Mouse (Mus musculus): ENCODE data around the gene Lax1. TPM values are rescaled to one million over a fixed set of nuclear protein-coding genes. Genes with fewer than 3 reads are reported as not detected.
A peak's percentile ranks its signal among the peaks of the same experiment; 100 is the strongest.
"Not testable (repeated sequence)": the region's sequence is repeated elsewhere in the genome, so short reads cannot be mapped to it uniquely, and the experiment has no call there.

Lax1 gene
- polyA plus RNA-seq, 1 experiment, result 0.56 TPM

DNA sequence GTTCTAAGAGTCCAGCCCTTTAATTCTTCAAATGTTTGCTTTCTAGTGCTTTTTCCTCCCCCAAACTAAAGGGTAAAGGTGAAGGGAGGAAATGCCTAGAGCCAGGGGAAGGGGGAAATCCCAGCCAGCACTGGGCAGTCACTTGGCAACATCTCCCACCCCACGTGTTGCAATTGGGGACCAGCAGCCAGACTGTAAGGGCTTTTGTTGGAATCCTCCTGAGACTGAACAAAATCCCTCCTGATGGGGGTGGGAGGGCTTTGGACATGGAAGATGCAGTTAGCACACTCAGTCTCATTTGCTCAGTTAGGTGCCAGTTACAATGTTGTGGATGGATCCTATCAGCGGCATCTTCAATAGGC lies 23.1 kb upstream of the Lax1 start:
- H3K4me3 ChIP-seq (ENCODE audit: insufficient read depth, low read length), result no peak overlapping the region

DNA sequence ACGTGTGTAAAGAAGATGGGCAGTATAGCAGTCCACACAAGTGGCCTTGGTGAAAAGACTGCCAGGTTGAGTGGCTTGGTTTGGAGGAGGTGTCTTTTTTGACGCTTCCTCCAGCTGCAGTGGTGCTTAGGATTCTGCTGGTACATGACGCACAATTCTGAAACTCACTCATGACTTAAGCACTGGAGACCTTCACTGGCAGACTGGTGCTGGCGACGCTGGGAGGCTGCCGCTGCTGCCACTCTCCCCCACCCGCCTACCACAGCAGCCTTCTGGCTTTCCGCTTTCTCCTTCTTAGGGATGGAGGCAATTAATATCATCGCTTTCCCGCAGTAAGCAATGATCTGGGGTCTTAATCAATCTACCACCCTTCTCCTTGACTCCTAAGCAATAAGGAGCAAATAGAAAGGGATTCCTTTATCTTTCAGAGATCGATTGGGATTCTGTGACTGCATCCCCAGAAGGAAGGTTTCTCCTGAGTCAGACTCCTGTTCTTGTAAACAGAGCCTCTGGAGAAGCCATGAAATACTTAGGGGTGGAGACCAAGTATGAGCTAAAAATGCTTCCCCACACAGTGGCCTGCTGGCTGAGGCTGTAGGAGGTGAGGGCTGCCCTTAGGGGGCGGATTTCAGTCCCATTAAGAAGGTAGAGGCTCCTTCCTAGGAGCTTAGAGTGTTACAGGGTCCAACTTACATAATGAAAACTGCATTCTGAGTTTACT lies 22.5 kb upstream of the Lax1 start:
- Histone ChIP-seq H3K4me1 (ENCODE audit: control insufficient read depth, insufficient read depth, low read length) (no peaks in the 10 kb centered on the region), H3K4me3 (ENCODE audit: insufficient read depth, low read length) (no peak overlapping the region), H3K27ac (ENCODE audit: insufficient read depth, low read length) (no peak overlapping the region)
- TF ChIP-seq POLR2A (IDR thresholded peaks at IDR 0.05; ENCODE audit: extremely low read depth, insufficient read depth, low read length) (0 out of 2 replicates have a peak, but pooled peaks have one; percentile 19), CTCF (IDR thresholded peaks at IDR 0.05; ENCODE audit: extremely low read depth, insufficient read depth, low read length) (no peak)

More for the DNA sequence above, 23.1 kb upstream of the Lax1 start:
- H3K27ac ChIP-seq (ENCODE audit: insufficient read depth, low read length), result no peak overlapping the region
- TF ChIP-seq CTCF (IDR thresholded peaks at IDR 0.05; ENCODE audit: extremely low read depth, insufficient read depth, low read length), result no peak
- no peaks in the 10 kb centered on the region for H3K4me1 ChIP-seq (ENCODE audit: control insufficient read depth, insufficient read depth, low read length)

DNA sequence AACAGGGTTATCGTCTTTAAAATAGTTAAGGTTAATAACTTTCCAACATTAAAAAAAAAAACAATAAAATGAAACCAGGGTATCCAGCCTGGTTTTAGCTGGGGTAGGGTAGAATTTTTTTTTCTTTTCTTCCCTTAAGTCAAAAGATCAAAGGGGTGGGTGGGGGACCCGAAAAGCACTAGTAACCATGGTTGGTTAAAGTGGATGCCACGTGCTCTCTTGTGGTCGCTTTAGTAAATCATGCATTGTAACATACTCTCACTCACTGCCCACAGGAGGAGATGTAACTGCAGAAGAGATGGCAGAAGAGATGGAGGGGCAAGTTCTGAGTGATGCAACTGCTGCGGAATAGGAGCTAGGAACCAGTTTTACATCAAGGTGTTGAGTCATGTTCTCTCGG lies 21.5 kb upstream of the Lax1 start:
- Histone ChIP-seq H3K4me3 (ENCODE audit: insufficient read depth, low read length) (no peak overlapping the region), H3K4me1 (ENCODE audit: control insufficient read depth, insufficient read depth, low read length) (no peaks in the 10 kb centered on the region), H3K27ac (ENCODE audit: insufficient read depth, low read length) (no peak overlapping the region)
- no peak for TF ChIP-seq POLR2A (IDR thresholded peaks at IDR 0.05; ENCODE audit: extremely low read depth, insufficient read depth, low read length)
- no peak for TF ChIP-seq CTCF (IDR thresholded peaks at IDR 0.05; ENCODE audit: extremely low read depth, insufficient read depth, low read length)

DNA sequence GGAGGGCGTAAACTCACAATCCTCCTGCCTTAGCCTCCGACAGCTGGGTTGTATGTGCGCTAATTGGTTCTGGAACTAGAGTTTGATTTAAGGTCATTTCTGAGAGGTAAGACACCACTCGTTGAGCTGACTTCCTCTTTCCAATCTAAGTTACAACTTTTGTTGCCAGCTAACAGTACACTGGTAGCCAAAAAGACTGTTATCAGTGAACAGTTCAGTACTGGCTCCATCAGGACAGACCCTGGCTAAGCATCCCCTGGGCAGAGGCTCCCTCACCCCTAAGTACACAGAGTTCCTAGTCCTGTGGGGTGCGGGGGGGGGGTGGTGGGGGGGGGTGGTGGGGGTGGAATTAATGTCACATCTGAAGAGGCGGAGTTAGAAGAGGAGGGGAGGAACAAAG lies 21.0 kb upstream of the Lax1 start:
- TF ChIP-seq CTCF (IDR thresholded peaks at IDR 0.05; ENCODE audit: extremely low read depth, insufficient read depth, low read length), result no peak
- no peak for TF ChIP-seq POLR2A (IDR thresholded peaks at IDR 0.05; ENCODE audit: extremely low read depth, insufficient read depth, low read length)
- Histone ChIP-seq H3K4me1 (ENCODE audit: control insufficient read depth, insufficient read depth, low read length) (no peaks in the 10 kb centered on the region), H3K27ac (ENCODE audit: insufficient read depth, low read length) (no peak overlapping the region), H3K4me3 (ENCODE audit: insufficient read depth, low read length) (no peak overlapping the region)

DNA sequence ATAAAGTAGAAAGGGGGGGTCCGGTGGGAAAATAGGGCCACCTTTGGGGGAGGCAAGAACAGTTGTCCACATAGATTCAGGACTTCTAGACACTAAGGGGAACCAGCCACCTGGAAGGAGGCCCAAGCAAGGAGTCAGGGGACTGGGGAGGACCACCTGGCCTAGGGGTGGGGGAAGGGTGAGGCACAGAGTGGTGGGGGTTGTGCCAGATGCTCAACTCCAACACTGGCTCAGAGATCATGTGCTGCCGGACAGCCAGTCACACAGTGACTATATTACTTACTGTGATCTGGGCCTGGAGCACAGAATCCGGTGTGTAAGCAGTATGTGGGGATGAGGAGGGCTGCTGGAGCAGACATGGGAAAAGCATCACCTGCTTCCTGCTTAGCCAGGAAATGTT lies 19.4 kb upstream of the Lax1 start:
- H3K4me1 ChIP-seq (ENCODE audit: control insufficient read depth, insufficient read depth, low read length), result no peaks in the 10 kb centered on the region
- TF ChIP-seq POLR2A (IDR thresholded peaks at IDR 0.05; ENCODE audit: extremely low read depth, insufficient read depth, low read length), result no peak
- TF ChIP-seq CTCF (IDR thresholded peaks at IDR 0.05; ENCODE audit: extremely low read depth, insufficient read depth, low read length), result no peak
- no peak overlapping the region for H3K4me3 ChIP-seq (ENCODE audit: insufficient read depth, low read length)
- no peak overlapping the region for H3K27ac ChIP-seq (ENCODE audit: insufficient read depth, low read length)

DNA sequence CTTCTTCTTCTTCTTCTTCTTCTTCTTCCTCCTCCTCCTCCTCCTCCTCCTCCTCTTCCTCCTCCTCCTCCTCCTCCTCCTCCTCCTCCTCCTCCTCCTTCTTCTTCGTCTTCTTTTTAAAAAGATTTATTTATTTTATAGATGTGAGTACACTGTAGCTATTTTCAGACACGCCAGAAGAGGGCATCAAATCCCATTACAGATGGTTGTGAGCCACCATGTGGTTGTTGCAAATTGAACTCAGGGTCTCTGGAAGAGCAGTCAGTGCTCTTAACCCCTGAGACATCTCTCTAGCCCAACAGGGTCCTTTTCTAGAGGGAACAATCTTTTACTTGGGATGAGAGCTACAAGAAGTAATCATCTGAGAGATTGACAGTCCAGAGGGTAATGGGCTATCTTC lies 11.9 kb upstream of the Lax1 start:
- peak; percentile 37; the same call in 1 of the 2 replicates for TF ChIP-seq CTCF (IDR thresholded peaks at IDR 0.05; ENCODE audit: extremely low read depth, insufficient read depth, low read length)
- H3K4me3 ChIP-seq (ENCODE audit: insufficient read depth, low read length), result not testable (repeated sequence)

DNA sequence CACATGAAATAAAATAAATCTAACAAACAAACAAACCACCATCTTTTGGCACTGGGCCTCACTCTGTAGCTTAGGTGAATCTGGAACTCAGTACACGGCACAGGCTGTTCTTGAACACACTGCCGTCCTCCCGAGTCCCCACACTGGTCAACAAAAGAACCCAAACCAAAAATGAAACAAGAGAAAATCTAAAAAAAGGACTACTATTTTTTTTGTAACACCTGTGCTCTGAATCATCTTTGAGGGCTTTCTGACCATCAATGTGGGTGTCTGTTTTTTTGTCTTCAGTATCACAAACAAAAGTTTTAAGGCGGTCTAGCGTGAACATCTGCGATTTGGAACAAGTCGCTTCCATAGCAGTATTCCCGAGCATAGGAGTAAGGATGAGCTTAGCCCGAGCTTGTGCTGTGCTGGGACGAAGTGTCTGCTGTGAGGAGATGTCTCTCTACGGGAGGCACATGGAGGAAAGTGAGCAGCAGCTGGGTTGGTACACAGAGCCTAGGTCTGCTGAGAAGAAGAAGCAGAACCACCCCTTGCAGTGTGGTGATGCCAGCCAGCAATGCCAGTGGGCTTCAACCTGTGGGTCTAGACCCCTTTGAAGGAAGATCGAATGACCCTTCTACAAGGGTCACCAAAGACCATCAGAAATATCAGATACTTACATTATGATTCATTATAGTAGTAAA lies 8.2 kb upstream of the Lax1 start:
- Histone ChIP-seq H3K4me1 (ENCODE audit: control insufficient read depth, insufficient read depth, low read length) (no peaks in the 10 kb centered on the region), H3K27ac (ENCODE audit: insufficient read depth, low read length) (no peak overlapping the region), H3K4me3 (ENCODE audit: insufficient read depth, low read length) (no peak overlapping the region)
- TF ChIP-seq POLR2A (IDR thresholded peaks at IDR 0.05; ENCODE audit: extremely low read depth, insufficient read depth, low read length), result no peak
- no peak for TF ChIP-seq CTCF (IDR thresholded peaks at IDR 0.05; ENCODE audit: extremely low read depth, insufficient read depth, low read length)

More for the DNA sequence above, 11.9 kb upstream of the Lax1 start:
- H3K4me1 ChIP-seq (ENCODE audit: control insufficient read depth, insufficient read depth, low read length); H3K27ac ChIP-seq (ENCODE audit: insufficient read depth, low read length): not testable (repeated sequence)

DNA sequence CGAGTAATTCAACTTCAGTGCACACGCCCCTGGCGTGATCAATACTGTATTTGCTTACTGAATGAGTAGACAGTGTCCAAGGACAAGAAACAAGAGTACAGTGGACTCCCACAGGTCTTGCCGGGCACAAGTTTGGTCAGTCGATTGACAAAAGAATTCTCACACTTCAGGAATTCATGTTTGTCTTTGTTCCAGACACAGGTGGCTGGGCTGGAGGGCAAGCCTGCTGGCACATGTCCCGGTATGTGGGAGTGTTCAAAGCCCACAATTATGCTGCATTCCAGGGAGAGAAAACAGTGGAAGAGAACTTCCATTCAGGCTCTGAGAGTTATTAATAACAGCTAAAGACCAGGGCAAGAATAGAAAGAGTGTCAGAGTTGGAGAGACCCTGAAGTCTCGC lies 6.0 kb upstream of the Lax1 start:
- TF ChIP-seq CTCF (IDR thresholded peaks at IDR 0.05; ENCODE audit: extremely low read depth, insufficient read depth, low read length), result no peak
- no peak for TF ChIP-seq POLR2A (IDR thresholded peaks at IDR 0.05; ENCODE audit: extremely low read depth, insufficient read depth, low read length)
- Histone ChIP-seq H3K4me1 (ENCODE audit: control insufficient read depth, insufficient read depth, low read length) (no peaks in the 10 kb centered on the region), H3K27ac (ENCODE audit: insufficient read depth, low read length) (no peak overlapping the region), H3K4me3 (ENCODE audit: insufficient read depth, low read length) (no peak overlapping the region)

DNA sequence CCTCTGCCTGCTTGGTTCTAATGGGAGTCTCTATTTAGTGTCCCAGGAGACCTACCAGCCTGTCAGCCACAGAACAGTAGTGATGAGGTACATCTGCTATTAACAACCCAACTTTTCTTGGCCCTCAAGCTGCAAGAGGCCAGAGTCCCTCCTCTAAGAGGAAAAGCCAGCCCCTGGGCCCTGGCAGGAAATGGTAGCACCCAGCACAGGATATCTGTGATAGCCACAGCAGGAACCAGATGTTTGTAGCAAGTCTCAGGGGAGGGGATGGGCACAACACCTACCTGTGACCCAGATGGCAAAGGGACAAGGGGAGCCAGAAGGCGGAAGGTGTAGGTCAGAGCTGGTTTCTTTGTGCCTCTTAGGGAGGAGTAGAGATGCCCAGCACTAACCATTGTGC lies 5.0 kb upstream of the Lax1 start:
- no peak overlapping the region for H3K27ac ChIP-seq (ENCODE audit: insufficient read depth, low read length)
- TF ChIP-seq CTCF (IDR thresholded peaks at IDR 0.05; ENCODE audit: extremely low read depth, insufficient read depth, low read length), result no peak
- no peaks in the 10 kb centered on the region for H3K4me1 ChIP-seq (ENCODE audit: control insufficient read depth, insufficient read depth, low read length)
- H3K4me3 ChIP-seq (ENCODE audit: insufficient read depth, low read length), result no peak overlapping the region

DNA sequence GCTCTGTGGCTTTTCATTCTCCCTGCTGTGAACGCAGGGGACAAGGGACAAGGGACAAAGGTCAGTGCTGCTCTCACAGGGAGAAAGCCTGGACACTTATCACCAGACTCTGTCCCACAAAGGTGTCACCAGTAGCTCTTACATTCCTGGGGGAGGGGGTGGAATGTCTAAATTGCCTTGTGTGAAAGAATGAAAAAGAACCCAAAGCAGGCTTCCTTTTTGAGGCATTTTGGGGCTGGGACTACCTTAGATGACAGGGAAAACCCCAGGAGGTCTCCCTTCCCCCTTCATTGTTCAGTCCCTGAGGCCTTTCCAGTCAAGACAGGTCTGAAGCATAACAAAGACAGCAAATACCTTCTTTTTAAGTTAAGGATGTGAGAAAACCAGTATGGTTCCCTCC lies 4.4 kb upstream of the Lax1 start:
- Histone ChIP-seq H3K4me1 (ENCODE audit: control insufficient read depth, insufficient read depth, low read length) (no peaks in the 10 kb centered on the region), H3K27ac (ENCODE audit: insufficient read depth, low read length) (no peak overlapping the region), H3K4me3 (ENCODE audit: insufficient read depth, low read length) (no peak overlapping the region)
- TF ChIP-seq CTCF (IDR thresholded peaks at IDR 0.05; ENCODE audit: extremely low read depth, insufficient read depth, low read length), result no peak
- no peak for TF ChIP-seq POLR2A (IDR thresholded peaks at IDR 0.05; ENCODE audit: extremely low read depth, insufficient read depth, low read length)
